Mouse (Mus musculus): ENCODE data around the gene Rnf168.
"Not testable (repeated sequence)": the region's sequence is repeated elsewhere in the genome, so short reads cannot be mapped to it uniquely, and the experiment has no call there.

Rnf168 gene

GRCm38 (mm10) chr16:32277308-32278256 is at the start of gene Rnf168:
Gene Rnf168, plus strand, starts transcription at chr16:32277459.
- DNase-seq (ENCODE audit: low read depth, low spot score) = peak; percentile 89

GRCm38 (mm10) chr16:32232050-32232449 is 45.2 kb upstream of the Rnf168 start:
- not testable (repeated sequence) for DNase-seq (ENCODE audit: low read depth, low spot score)

- no peak for DNase-seq (ENCODE audit: low read depth, low spot score)
These were observed 39.2 kb upstream of the Rnf168 start for GRCm38 (mm10) chr16:32237930-32238680.

GRCm38 (mm10) chr16:32239428-32240312 is 37.6 kb upstream of the Rnf168 start:
- no peak for DNase-seq (ENCODE audit: low read depth, low spot score)

GRCm38 (mm10) chr16:32243901-32244300 is 33.4 kb upstream of the Rnf168 start:
- no peak for DNase-seq (ENCODE audit: low read depth, low spot score)

- no peak for DNase-seq (ENCODE audit: low read depth, low spot score)
These were observed 30.9 kb upstream of the Rnf168 start for GRCm38 (mm10) chr16:32246351-32246791.

GRCm38 (mm10) chr16:32246952-32247370 is 30.3 kb upstream of the Rnf168 start, which contains the start of the genes Fbxo45 and Wdr53:
Gene Fbxo45, minus strand, starts transcription at chr16:32247158.
Gene Wdr53, plus strand, starts transcription at chr16:32247227.
- peak; percentile 96 for DNase-seq (ENCODE audit: low read depth, low spot score)

- not testable (repeated sequence) for DNase-seq (ENCODE audit: low read depth, low spot score)
These were observed 13.0 kb upstream of the Rnf168 start for GRCm38 (mm10) chr16:32264225-32264624.

- no peak for DNase-seq (ENCODE audit: low read depth, low spot score)
These were observed 6.0 kb upstream of the Rnf168 start, which contains the start of gene Smco1 for GRCm38 (mm10) chr16:32271291-32271690. Gene Smco1, plus strand, starts transcription at chr16:32271468.

- no peak for DNase-seq (ENCODE audit: low read depth, low spot score)
These were observed 3.9 kb upstream of the Rnf168 start for GRCm38 (mm10) chr16:32273338-32273737.

- no peak for DNase-seq (ENCODE audit: low read depth, low spot score)
These were observed 2.2 kb upstream of the Rnf168 start for GRCm38 (mm10) chr16:32275041-32275440.

GRCm38 (mm10) chr16:32275830-32276229 is 1.4 kb upstream of the Rnf168 start:
- DNase-seq (ENCODE audit: low read depth, low spot score) = no peak

- DNase-seq (ENCODE audit: low read depth, low spot score) = no peak
These were observed 1.1 kb downstream of the Rnf168 start for GRCm38 (mm10) chr16:32278396-32278795.

GRCm38 (mm10) chr16:32280211-32280610 is 3.0 kb downstream of the Rnf168 start:
- DNase-seq (ENCODE audit: low read depth, low spot score) = no peak

- no peak for DNase-seq (ENCODE audit: low read depth, low spot score)
These were observed 5.3 kb downstream of the Rnf168 start for GRCm38 (mm10) chr16:32282608-32283007.

- DNase-seq (ENCODE audit: low read depth, low spot score) = no peak
These were observed 14.6 kb downstream of the Rnf168 start for GRCm38 (mm10) chr16:32291821-32292220.

- not testable (repeated sequence) for DNase-seq (ENCODE audit: low read depth, low spot score)
These were observed 22.4 kb downstream of the Rnf168 start for GRCm38 (mm10) chr16:32299617-32300016.

- no peak for DNase-seq (ENCODE audit: low read depth, low spot score)
These were observed 25.8 kb downstream of the Rnf168 start for GRCm38 (mm10) chr16:32303046-32303445.

GRCm38 (mm10) chr16:32303886-32304285 is 26.6 kb downstream of the Rnf168 start:
- DNase-seq (ENCODE audit: low read depth, low spot score) = no peak

- DNase-seq (ENCODE audit: low read depth, low spot score) = no peak
These were observed 34.7 kb downstream of the Rnf168 start for GRCm38 (mm10) chr16:32311970-32312369.

GRCm38 (mm10) chr16:32312386-32312785 is 35.1 kb downstream of the Rnf168 start:
- DNase-seq (ENCODE audit: low read depth, low spot score) = no peak
